Comparison of ENCODE assay signal across 18 mouse cellular contexts in genomic region chr4:132154877-132155670, GRCm38 (mm10). TPM values are rescaled to one million over a fixed set of nuclear protein-coding genes. Genes with fewer than 3 reads are reported as not detected.
A peak's percentile ranks its signal among the peaks of the same experiment; 100 is the strongest.
DNase-seq lines count a peak whose midpoint lies in the region; ATAC-seq lines count a peak whose summit lies in the region.
"Had no signal": no experiment of that assay in that cellular context is flagged by ENCODE, and none has a peak within 500 bp of the region (broad histone marks: within the 10 kb centered on the region; RNA-seq: fewer than 3 reads in every experiment).

No protein-coding gene starts in this region.

- H3K27ac ChIP-seq in forebrain, embryonic 11.5 days (ENCODE audit: low read depth, low read length): no peak overlapping the region
- H3K27ac ChIP-seq in forebrain, embryonic 15.5 days (replicated peaks): no peak overlapping the region
- H3K27ac ChIP-seq in midbrain, embryonic 14.5 days (replicated peaks; ENCODE audit: low read depth, low read length): no peak overlapping the region
- no peak overlapping the region for H3K27ac ChIP-seq in midbrain, embryonic 16.5 days (ENCODE audit: low read length)
- H3K27ac ChIP-seq: heart, embryonic 15.5 days; hindbrain, embryonic 15.5 days; limb, embryonic 13.5 days; liver, embryonic 15.5 days; neural tube, embryonic 12.5 days had no signal

- H3K4me1 ChIP-seq in forebrain, embryonic 11.5 days (replicated peaks; ENCODE audit: control insufficient read depth, insufficient read depth, low read length): no peaks in the 10 kb centered on the region
- no peaks in the 10 kb centered on the region for H3K4me1 ChIP-seq in forebrain, embryonic 15.5 days
- 0 out of 2 replicates have a peak, but pooled peaks cover 5% of the 10 kb centered on the region for H3K4me1 ChIP-seq in midbrain, embryonic 14.5 days (ENCODE audit: control insufficient read depth, insufficient read depth, low read length)
- no peaks in the 10 kb centered on the region for H3K4me1 ChIP-seq in midbrain, embryonic 16.5 days (ENCODE audit: control insufficient read depth, insufficient read depth, low read length)
- H3K4me1 ChIP-seq: heart, embryonic 15.5 days; liver, embryonic 15.5 days had no signal

- no peak overlapping the region for H3K4me2 ChIP-seq in forebrain, embryonic 11.5 days (ENCODE audit: low read depth, low read length, severe bottlenecking)
- H3K4me2 ChIP-seq in forebrain, embryonic 15.5 days (replicated peaks): no peak overlapping the region
- no peak overlapping the region for H3K4me2 ChIP-seq in midbrain, embryonic 14.5 days (ENCODE audit: low read length)
- no peak overlapping the region for H3K4me2 ChIP-seq in midbrain, embryonic 16.5 days (ENCODE audit: low read length)
- H3K4me2 ChIP-seq: heart, embryonic 15.5 days; hindbrain, embryonic 15.5 days; limb, embryonic 13.5 days; liver, embryonic 15.5 days; neural tube, embryonic 12.5 days had no signal

- H3K9me3 ChIP-seq in forebrain, embryonic 11.5 days (ENCODE audit: control insufficient read depth, low read length): no peaks in the 10 kb centered on the region
- H3K9me3 ChIP-seq in forebrain, embryonic 15.5 days: no peaks in the 10 kb centered on the region
- H3K9me3 ChIP-seq in midbrain, embryonic 14.5 days (ENCODE audit: control insufficient read depth, low read length): no peaks in the 10 kb centered on the region
- H3K9me3 ChIP-seq in midbrain, embryonic 16.5 days (replicated peaks; ENCODE audit: control insufficient read depth, low read length, poor library complexity, severe bottlenecking): no peaks in the 10 kb centered on the region
- H3K9me3 ChIP-seq: heart, embryonic 15.5 days; hindbrain, embryonic 15.5 days; liver, embryonic 15.5 days; neural tube, embryonic 12.5 days had no signal

- no peak overlapping the region for H3K9ac ChIP-seq in forebrain, embryonic 11.5 days (ENCODE audit: low read length)
- H3K9ac ChIP-seq in forebrain, embryonic 15.5 days (replicated peaks): no peak overlapping the region
- H3K9ac ChIP-seq in midbrain, embryonic 14.5 days (replicated peaks; ENCODE audit: low read length): no peak overlapping the region
- H3K9ac ChIP-seq in midbrain, embryonic 16.5 days (ENCODE audit: low read depth, low read length): no peak overlapping the region
- H3K9ac ChIP-seq: heart, embryonic 15.5 days; hindbrain, embryonic 15.5 days; limb, embryonic 13.5 days; liver, embryonic 15.5 days; neural tube, embryonic 12.5 days had no signal

- H3K4me3 ChIP-seq in forebrain, embryonic 11.5 days (ENCODE audit: low read depth, low read length): no peak overlapping the region
- H3K4me3 ChIP-seq in forebrain, embryonic 15.5 days: no peak overlapping the region
- no peak overlapping the region for H3K4me3 ChIP-seq in midbrain, embryonic 14.5 days (replicated peaks; ENCODE audit: low read depth, low read length)
- H3K4me3 ChIP-seq in midbrain, embryonic 16.5 days (ENCODE audit: low read depth, low read length): no peak overlapping the region
- H3K4me3 ChIP-seq: heart, embryonic 15.5 days; hindbrain, embryonic 15.5 days; limb, embryonic 13.5 days; liver, embryonic 15.5 days; neural tube, embryonic 12.5 days had no signal

- DNase-seq in forebrain, embryonic 11.5 days (ENCODE audit: low spot score): peak; percentile 49
- DNase-seq in midbrain, embryonic 14.5 days: peak; percentile 56
- peak; percentile 95 for DNase-seq in R1 (ENCODE audit: low read depth, low spot score)
- DNase-seq in mesoderm, embryonic 11.5 days (ENCODE audit: low read depth, low spot score): peak; percentile 76
- DNase-seq in urinary bladder, postnatal 25 days (ENCODE audit: low spot score): no peak
- no peak for DNase-seq in urinary bladder, adult 2 months (ENCODE audit: low spot score)
- DNase-seq: adrenal gland, postnatal 10 days; cerebellum, adult 9-11 months; gastrocnemius, postnatal 36 days; lung, postnatal 14 days; thymus, postnatal 36 days had no signal

- ATAC-seq in forebrain, embryonic 11.5 days (replicated peaks; ENCODE audit: low FRiP score): no peak
- ATAC-seq in forebrain, embryonic 15.5 days (replicated peaks): no peak
- no peak for ATAC-seq in midbrain, embryonic 14.5 days (ENCODE audit: low FRiP score, low TSS enrichment)
- no peak for ATAC-seq in midbrain, embryonic 16.5 days

- no peaks in the 10 kb centered on the region for H3K36me3 ChIP-seq in forebrain, embryonic 11.5 days (ENCODE audit: control insufficient read depth, insufficient read depth, low read length)
- H3K36me3 ChIP-seq in forebrain, embryonic 15.5 days: no peaks in the 10 kb centered on the region
- H3K36me3 ChIP-seq in midbrain, embryonic 14.5 days (ENCODE audit: control insufficient read depth, insufficient read depth, low read length): no peaks in the 10 kb centered on the region
- no peaks in the 10 kb centered on the region for H3K36me3 ChIP-seq in midbrain, embryonic 16.5 days (ENCODE audit: control insufficient read depth, insufficient read depth, low read length)
- H3K36me3 ChIP-seq: heart, embryonic 15.5 days; hindbrain, embryonic 15.5 days; limb, embryonic 13.5 days; liver, embryonic 15.5 days; neural tube, embryonic 12.5 days had no signal

- WGBS in forebrain, embryonic 11.5 days: 6% methylated on average over 6 of the region's 6 CpGs
- WGBS in forebrain, embryonic 15.5 days: 3% methylated on average over 6 of the region's 6 CpGs
- WGBS in midbrain, embryonic 14.5 days: 7% methylated on average over 6 of the region's 6 CpGs
- WGBS in midbrain, embryonic 16.5 days: 7% methylated on average over 6 of the region's 6 CpGs

- H3K27me3 ChIP-seq in forebrain, embryonic 11.5 days (ENCODE audit: control insufficient read depth, insufficient read depth, low read length): no peaks in the 10 kb centered on the region
- H3K27me3 ChIP-seq in forebrain, embryonic 15.5 days: no peaks in the 10 kb centered on the region
- H3K27me3 ChIP-seq in midbrain, embryonic 14.5 days (ENCODE audit: control insufficient read depth, insufficient read depth, low read length): no peaks in the 10 kb centered on the region
- H3K27me3 ChIP-seq in midbrain, embryonic 16.5 days (ENCODE audit: control insufficient read depth, insufficient read depth, low read depth, low read length): no peaks in the 10 kb centered on the region
- H3K27me3 ChIP-seq: heart, embryonic 15.5 days; hindbrain, embryonic 15.5 days; neural tube, embryonic 12.5 days had no signal

RNA-seq across cellular contexts. Expression of gene Oprd1, which starts 10.8 kb away (rescaled TPM):
- polyA plus RNA-seq in forebrain, embryonic 11.5 days (2014; fragmentation: Nextera tagmentation; extraction: Ambion mirVana): not detected in 2 replicates
- 0.11 and 0.17 TPM in 2 replicates for polyA plus RNA-seq in forebrain, embryonic 15.5 days (2015; fragmentation: Nextera tagmentation; extraction: Ambion mirVana)
- polyA plus RNA-seq in midbrain, embryonic 14.5 days (2014; fragmentation: Nextera tagmentation; extraction: Ambion mirVana): 0.08 and 0.15 TPM in 2 replicates
- 0.39 and 0.84 TPM in 2 replicates for polyA plus RNA-seq in midbrain, embryonic 16.5 days (2015; fragmentation: Nextera tagmentation; extraction: Ambion mirVana)
- polyA plus RNA-seq in urinary bladder, adult 2 months (2012; rRNA removed): 1.4 and 1.6 TPM in 2 replicates
- polyA plus RNA-seq: liver, embryonic 15.5 days had no signal

RNA-seq across cellular contexts. Expression of gene Ythdf2, which starts 57.0 kb away (rescaled TPM):
- polyA plus RNA-seq in forebrain, embryonic 11.5 days (2014; fragmentation: Nextera tagmentation; extraction: Ambion mirVana): 158 and 161 TPM in 2 replicates
- 151 and 160 TPM in 2 replicates for polyA plus RNA-seq in forebrain, embryonic 15.5 days (2015; fragmentation: Nextera tagmentation; extraction: Ambion mirVana)
- 130 and 169 TPM in 2 replicates for polyA plus RNA-seq in midbrain, embryonic 14.5 days (2014; fragmentation: Nextera tagmentation; extraction: Ambion mirVana)
- 109 and 124 TPM in 2 replicates for polyA plus RNA-seq in midbrain, embryonic 16.5 days (2015; fragmentation: Nextera tagmentation; extraction: Ambion mirVana)
- polyA plus RNA-seq in urinary bladder, adult 2 months (2012; rRNA removed): 22.1 and 22.2 TPM in 2 replicates

Comparison
In these comparisons a context has a peak if more than half of its experiments do, and no peak if none do; other contexts are left out.
1. DNase-seq: peak in forebrain, embryonic 11.5 days (single experiment), midbrain, embryonic 14.5 days (single experiment), R1 (single experiment) and mesoderm, embryonic 11.5 days (single experiment); none in urinary bladder, postnatal 25 days (single experiment) and urinary bladder, adult 2 months (single experiment).